Mouse (Mus musculus) heart, embryonic 16.5 days (tissue): ENCODE measurements around the gene Paqr4. TPM values are rescaled to one million over a fixed set of nuclear protein-coding genes. Genes with fewer than 3 reads are reported as not detected.

Experiments
- ATAC-seq: fragments of 200-750 bp; cut with Nextera tagmentation; replicated peaks from 2 replicates; pipeline ENCODE4 v1.8.0; 2017; ENCODE audit warnings: moderate number of reproducible peaks; ENCODE audit not compliant: insufficient read depth, low FRiP score; ENCODE audit errors: extremely low read depth
- H3K27ac ChIP-seq: fragments of 300-500 bp; sonication (generic); 2 replicates; pipeline ENCODE4 v1.5.1; 2014; ENCODE audit warnings: mild to moderate bottlenecking, low read length, control low read depth, moderate library complexity
- H3K27me3 ChIP-seq: fragments of 300-500 bp; sonication (generic); 2 replicates; pipeline ENCODE4 v1.6.1; 2014; ENCODE audit warnings: low read length, mixed read lengths; ENCODE audit not compliant: control insufficient read depth, insufficient read depth
- H3K36me3 ChIP-seq: fragments of 300-500 bp; sonication (generic); 2 replicates; pipeline ENCODE4 v1.6.1; 2014; ENCODE audit not compliant: control insufficient read depth, insufficient read depth
- H3K4me1 ChIP-seq: fragments of 300-500 bp; sonication (generic); 2 replicates; pipeline ENCODE4 v1.6.1; 2014; ENCODE audit warnings: low read length, mixed read lengths; ENCODE audit not compliant: control insufficient read depth, insufficient read depth
- H3K4me2 ChIP-seq: fragments of 300-500 bp; sonication (generic); 2 replicates; pipeline ENCODE4 v1.6.1; 2014; ENCODE audit warnings: low read depth, mild to moderate bottlenecking, control low read depth, low read length
- H3K4me3 ChIP-seq: fragments of 300-500 bp; sonication (generic); 2 replicates; pipeline ENCODE4 v1.5.1; 2014; ENCODE audit warnings: mild to moderate bottlenecking, control low read depth, low read length
- H3K9ac ChIP-seq: fragments of 300-500 bp; sonication (generic); 2 replicates; pipeline ENCODE4 v1.6.1; 2014; ENCODE audit warnings: low read length, control low read depth
- H3K9me3 ChIP-seq: fragments of 300-500 bp; sonication (generic); replicated peaks from 2 replicates; pipeline ENCODE4 v1.6.1; 2016; ENCODE audit warnings: low read length; ENCODE audit not compliant: control insufficient read depth
- WGBS: fragments of 180-500 bp; shearing (Covaris S2); extraction: QIAGEN DNeasy Blood & Tissue Kit; methylation state at CpG from one replicate; pipeline ENCODE4 v1.1.7; 2014; 5-methylcytosine and 5-hydroxymethylcytosine counted together
- polyA plus RNA-seq: library from polyadenylated mRNA; unstranded; fragments of >200 nt; fragmentation: Nextera tagmentation; extraction: Ambion mirVana; gene quantifications from 2 replicates; pipeline ENCODE4 v1.2.1, GENCODE M21; 2015

The Paqr4 gene
- 16.8 and 19.8 TPM in 2 replicates for polyA plus RNA-seq

DNA sequence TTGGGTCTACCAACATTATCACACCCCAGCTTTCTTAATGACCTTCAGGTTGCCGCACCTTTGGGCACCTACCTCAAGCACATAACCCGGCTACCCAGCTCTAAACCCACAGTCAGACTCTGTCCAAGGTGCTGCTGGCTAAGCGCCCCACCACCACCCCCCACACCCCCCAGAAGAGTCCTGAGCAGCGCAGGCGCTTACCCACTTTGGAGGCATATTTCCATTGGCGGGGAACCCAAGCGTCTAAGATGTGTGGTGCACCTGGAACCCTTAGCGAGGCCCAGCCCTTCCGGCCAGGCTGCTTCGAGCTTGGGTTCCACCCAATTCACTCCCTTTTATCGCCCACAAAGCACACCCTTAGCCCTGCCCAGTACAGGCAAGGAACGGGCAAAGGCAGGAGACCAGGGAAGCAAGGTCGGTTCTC lies at the start of gene Paqr4:
Gene Paqr4 (minus strand): TSS at position 270 of the 424 bp plus-strand sequence.
- peak within 1 kb of the TSS; percentile 72 for H3K27ac ChIP-seq
- H3K4me1 ChIP-seq, result peaks cover 31% of the 10 kb centered on the region
- peaks cover 49% of the 10 kb centered on the region for H3K27me3 ChIP-seq
- ATAC-seq, result peak; percentile 4; the same call in 1 of the 2 replicates
- peak within 1 kb of the TSS; percentile 83 for H3K9ac ChIP-seq
- WGBS, result 5% methylated on average over 13 of the region's 13 CpGs
- no peaks in the 10 kb centered on the region for H3K9me3 ChIP-seq
- H3K36me3 ChIP-seq, result peaks cover 6% of the 10 kb centered on the region; the same call in 1 of the 2 replicates
- H3K4me2 ChIP-seq, result peak within 1 kb of the TSS; percentile 99
- peak within 1 kb of the TSS; percentile 79 for H3K4me3 ChIP-seq

- peaks cover 15% of the 10 kb centered on the region for H3K4me1 ChIP-seq
- H3K36me3 ChIP-seq, result no peaks in the 10 kb centered on the region
- H3K4me2 ChIP-seq, result peak overlapping the region; percentile 90
- H3K9me3 ChIP-seq, result no peaks in the 10 kb centered on the region
- no peaks in the 10 kb centered on the region for H3K27me3 ChIP-seq
- no peak for ATAC-seq
- H3K4me3 ChIP-seq, result peak overlapping the region; percentile 65
- H3K9ac ChIP-seq, result peak overlapping the region; percentile 92
- WGBS, result 20% methylated on average over 8 of the region's 8 CpGs
- H3K27ac ChIP-seq, result peak overlapping the region; percentile 89
Measured at GRCm38 (mm10) chr17:23789749-23790268, 49.1 kb upstream of the Paqr4 start.

DNA sequence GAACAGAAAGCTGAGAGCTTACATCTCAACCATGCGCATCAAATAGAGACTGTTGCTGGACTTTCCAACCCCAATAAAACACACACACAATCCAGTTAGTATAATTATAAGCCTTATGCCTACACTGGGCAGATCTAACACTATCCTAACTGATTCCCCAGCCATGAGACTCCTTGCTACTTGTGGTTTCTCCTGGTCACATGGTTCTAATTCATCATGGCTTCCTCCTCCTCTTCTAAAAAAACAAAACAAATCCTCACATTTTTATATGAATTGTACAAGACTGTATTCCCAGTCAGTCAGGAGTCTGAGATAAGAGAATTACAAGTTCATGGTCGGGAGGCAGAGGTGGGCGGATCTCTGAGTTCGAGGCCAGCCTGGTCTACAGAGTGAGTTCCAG lies 48.3 kb upstream of the Paqr4 start:
- Histone ChIP-seq H3K4me3 (no peak overlapping the region), H3K4me1 (peaks cover 15% of the 10 kb centered on the region), H3K4me2 (no peak overlapping the region), H3K9me3 (no peaks in the 10 kb centered on the region), H3K27ac (no peak overlapping the region), H3K36me3 (no peaks in the 10 kb centered on the region), H3K27me3 (no peaks in the 10 kb centered on the region), H3K9ac (no peak overlapping the region)
- 84% methylated on average over 4 of the region's 4 CpGs for WGBS
- ATAC-seq, result no peak

DNA sequence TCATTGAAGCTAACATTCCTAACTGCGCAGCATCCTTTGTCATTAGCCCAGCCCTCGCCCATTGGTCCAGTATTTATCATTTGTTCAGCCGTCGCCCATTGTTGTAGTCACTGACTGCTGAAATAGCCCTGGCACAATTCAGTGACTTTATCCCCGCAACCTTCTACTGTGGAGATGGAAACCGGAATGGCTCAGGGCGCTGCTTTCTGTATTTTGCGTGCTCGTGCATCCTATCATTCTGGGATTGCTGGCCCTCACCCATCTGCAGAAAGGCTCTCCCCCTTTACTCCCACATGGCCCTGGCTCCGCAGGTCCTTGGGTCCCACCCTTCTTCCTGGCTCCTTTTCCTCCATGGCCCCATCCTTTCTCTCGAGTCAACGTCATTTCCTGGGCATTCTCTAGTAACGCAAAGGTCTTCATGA lies 45.9 kb upstream of the Paqr4 start:
- H3K4me2 ChIP-seq, result peak overlapping the region; percentile 92
- no peaks in the 10 kb centered on the region for H3K9me3 ChIP-seq
- peak overlapping the region; percentile 73; the same call in 1 of the 2 replicates for H3K9ac ChIP-seq
- H3K27ac ChIP-seq, result no peak overlapping the region
- no peaks in the 10 kb centered on the region for H3K36me3 ChIP-seq
- ATAC-seq, result no peak
- peaks cover 15% of the 10 kb centered on the region for H3K4me1 ChIP-seq
- WGBS, result 25% methylated on average over 13 of the region's 13 CpGs
- no peaks in the 10 kb centered on the region for H3K27me3 ChIP-seq
- peak overlapping the region; percentile 58 for H3K4me3 ChIP-seq

- Histone ChIP-seq H3K27ac (no peak within 1 kb of the TSS), H3K4me1 (peaks cover 11% of the 10 kb centered on the region), H3K36me3 (no peaks in the 10 kb centered on the region), H3K27me3 (no peaks in the 10 kb centered on the region), H3K9ac (peak within 1 kb of the TSS; percentile 73), H3K4me2 (peak within 1 kb of the TSS; percentile 92), H3K9me3 (no peaks in the 10 kb centered on the region), H3K4me3 (peak within 1 kb of the TSS; percentile 58)
- peak; percentile 66 for ATAC-seq
- 3% methylated on average over 43 of the region's 43 CpGs for WGBS
Measured at GRCm38 (mm10) chr17:23785561-23786471, 45.1 kb upstream of the Paqr4 start, which contains the start of gene Flywch2. TSS of gene Flywch2 (minus strand) at chr17:23786081.

GRCm38 (mm10) chr17:23783352-23783751 lies 42.7 kb upstream of the Paqr4 start:
- Histone ChIP-seq H3K9ac (no peak overlapping the region), H3K4me2 (no peak overlapping the region), H3K27me3 (no peaks in the 10 kb centered on the region), H3K27ac (no peak overlapping the region), H3K36me3 (no peaks in the 10 kb centered on the region), H3K4me1 (no peaks in the 10 kb centered on the region), H3K4me3 (no peak overlapping the region), H3K9me3 (no peaks in the 10 kb centered on the region)
- ATAC-seq, result no peak

DNA sequence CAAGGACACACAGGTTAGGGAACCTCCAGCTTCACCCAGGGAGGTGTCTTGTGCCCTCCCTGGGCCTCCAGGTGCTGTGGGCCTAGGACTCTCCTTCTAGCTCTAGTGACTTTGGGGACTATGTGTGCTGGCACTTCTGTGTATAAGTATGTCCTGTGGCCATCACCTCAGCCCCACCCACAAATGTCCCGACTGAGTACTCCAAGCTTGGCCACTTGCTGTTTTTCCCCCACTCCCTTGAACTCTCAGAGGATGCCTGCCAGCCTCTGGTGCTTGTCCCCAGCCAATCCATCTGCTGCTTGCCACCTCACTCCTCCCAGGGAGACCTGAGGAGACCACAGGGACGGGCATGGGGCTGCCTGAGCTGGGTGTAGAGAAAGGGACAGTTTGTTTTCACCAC lies 37.8 kb upstream of the Paqr4 start:
- Histone ChIP-seq H3K27me3 (no peaks in the 10 kb centered on the region), H3K27ac (no peak overlapping the region), H3K4me1 (no peaks in the 10 kb centered on the region), H3K4me3 (no peak overlapping the region), H3K9ac (no peak overlapping the region), H3K36me3 (no peaks in the 10 kb centered on the region), H3K9me3 (no peaks in the 10 kb centered on the region), H3K4me2 (no peak overlapping the region)
- ATAC-seq, result no peak
- WGBS, result 54% methylated on average over 2 of the region's 2 CpGs

DNA sequence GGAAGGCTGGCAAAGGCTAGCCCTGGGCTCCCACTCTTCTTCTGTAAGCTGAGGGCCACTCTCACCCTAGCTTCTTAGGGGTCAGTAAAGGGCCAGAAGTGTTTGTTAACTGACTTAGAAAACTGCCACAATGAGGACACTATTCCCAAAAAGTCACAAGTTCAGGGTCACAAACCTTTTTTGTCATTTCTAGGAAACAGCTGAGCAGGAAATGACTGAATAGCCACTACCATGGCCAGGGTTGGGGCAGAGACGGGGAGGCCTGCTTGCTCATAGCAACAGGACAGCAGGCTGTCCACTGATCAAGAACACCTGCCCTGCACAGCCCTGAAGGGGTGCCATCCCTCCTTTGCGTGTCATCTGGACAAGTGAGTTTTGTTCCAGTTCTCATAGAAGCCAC lies 36.5 kb upstream of the Paqr4 start:
- Histone ChIP-seq H3K4me2 (no peak overlapping the region), H3K9me3 (no peaks in the 10 kb centered on the region), H3K4me1 (no peaks in the 10 kb centered on the region), H3K36me3 (no peaks in the 10 kb centered on the region), H3K9ac (no peak overlapping the region), H3K4me3 (no peak overlapping the region), H3K27me3 (no peaks in the 10 kb centered on the region), H3K27ac (no peak overlapping the region)
- ATAC-seq, result no peak
- WGBS, result 75% methylated on average over 2 of the region's 2 CpGs

DNA sequence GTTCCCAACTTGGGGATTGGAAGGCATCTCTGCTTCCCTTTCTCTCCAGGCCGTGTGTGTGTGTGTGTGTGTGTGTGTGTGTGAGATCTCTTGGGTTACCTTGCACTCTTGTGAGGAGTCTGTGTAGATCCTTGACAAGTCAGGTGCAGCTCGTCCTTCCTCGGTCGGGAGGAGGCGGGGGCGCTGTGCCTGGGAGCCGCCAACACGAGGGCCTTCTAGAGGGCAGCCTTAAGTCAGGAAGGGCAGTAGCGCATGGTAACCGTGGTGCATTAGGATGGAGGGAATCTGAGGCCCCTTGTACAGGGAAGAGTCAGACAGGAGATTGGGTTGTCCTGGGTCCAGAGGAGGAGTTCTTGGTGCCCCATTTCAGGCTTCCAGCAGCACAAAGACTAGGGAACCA lies 35.5 kb upstream of the Paqr4 start:
- H3K9me3 ChIP-seq, result no peaks in the 10 kb centered on the region
- H3K36me3 ChIP-seq, result no peaks in the 10 kb centered on the region
- H3K4me1 ChIP-seq, result no peaks in the 10 kb centered on the region
- WGBS, result 79% methylated on average over 10 of the region's 10 CpGs
- H3K9ac ChIP-seq, result no peak overlapping the region
- no peak overlapping the region for H3K4me2 ChIP-seq
- ATAC-seq, result no peak
- H3K27ac ChIP-seq, result no peak overlapping the region
- H3K27me3 ChIP-seq, result no peaks in the 10 kb centered on the region
- no peak overlapping the region for H3K4me3 ChIP-seq
